Mouse (Mus musculus): Measurements from ENCODE around the gene Perp.

Gene Perp

GRCm38 (mm10) chr10:18864753-18865152 is 19.9 kb downstream of the Perp start:
- DNase-seq, result no peak

- no peak for DNase-seq
Measured at GRCm38 (mm10) chr10:18870990-18871389, 26.2 kb downstream of the Perp start.

GRCm38 (mm10) chr10:18876211-18876610 is 31.4 kb downstream of the Perp start:
- no peak for DNase-seq

GRCm38 (mm10) chr10:18878111-18878510 is 33.3 kb downstream of the Perp start:
- no peak for DNase-seq

GRCm38 (mm10) chr10:18879160-18879559 is 34.3 kb downstream of the Perp start:
- no peak for DNase-seq

GRCm38 (mm10) chr10:18879690-18880089 is 34.9 kb downstream of the Perp start:
- DNase-seq, result no peak

GRCm38 (mm10) chr10:18882190-18882589 is 37.4 kb downstream of the Perp start:
- peak; percentile 6 for DNase-seq

GRCm38 (mm10) chr10:18886918-18887625 is 42.3 kb downstream of the Perp start:
- DNase-seq, result no peak

GRCm38 (mm10) chr10:18888751-18889150 is 43.9 kb downstream of the Perp start:
- no peak for DNase-seq

GRCm38 (mm10) chr10:18889255-18889654 is 44.4 kb downstream of the Perp start:
- DNase-seq, result no peak

- DNase-seq, result no peak
Measured at GRCm38 (mm10) chr10:18891110-18891509, 46.3 kb downstream of the Perp start.

GRCm38 (mm10) chr10:18892102-18892501 is 47.3 kb downstream of the Perp start:
- no peak for DNase-seq

GRCm38 (mm10) chr10:18894259-18895166 is 49.7 kb downstream of the Perp start:
- DNase-seq, result peak; percentile 38 to 40

GRCm38 (mm10) chr10:18904108-18904507 is 59.3 kb downstream of the Perp start:
- DNase-seq, result peak; percentile 65 to 66

Data from B cell, adult 2 months (primary cell).